Mouse (Mus musculus): Measurements from ENCODE around the gene Atp6v0a2. TPM values are rescaled to one million over a fixed set of nuclear protein-coding genes. Genes with fewer than 3 reads are reported as not detected.

Gene Atp6v0a2
- polyA plus RNA-seq, 1 experiment from 2014 or later, result 48.4 TPM

GRCm38 (mm10) chr5:124751656-124752055 lies 123.3 kb downstream of the Atp6v0a2 start:
- WGBS, result 87% methylated on average over 9 of the region's 9 CpGs
- Histone ChIP-seq H3K4me3 (no peak overlapping the region), H3K27ac (no peak overlapping the region), H3K9ac (no peak overlapping the region), H3K4me2 (no peak overlapping the region), H3K27me3 (no peaks in the 10 kb centered on the region), H3K9me3 (no peaks in the 10 kb centered on the region), H3K36me3 (no peaks in the 10 kb centered on the region), H3K4me1 (no peaks in the 10 kb centered on the region)
- no peak for ATAC-seq (ENCODE audit: insufficient number of reproducible peaks, low FRiP score, low TSS enrichment, low read depth)

- H3K4me2 ChIP-seq, result no peak overlapping the region
- no peak overlapping the region for H3K4me3 ChIP-seq
- H3K36me3 ChIP-seq, result no peaks in the 10 kb centered on the region
- H3K27me3 ChIP-seq, result no peaks in the 10 kb centered on the region
- 59% methylated on average over 18 of the region's 18 CpGs for WGBS
- 0 out of 2 replicates have a peak, but pooled peaks cover 4% of the 10 kb centered on the region for H3K9me3 ChIP-seq
- ATAC-seq (ENCODE audit: insufficient number of reproducible peaks, low FRiP score, low TSS enrichment, low read depth), result no peak
- H3K9ac ChIP-seq, result no peak overlapping the region
- no peak overlapping the region for H3K27ac ChIP-seq
- no peaks in the 10 kb centered on the region for H3K4me1 ChIP-seq
These were observed 132.6 kb downstream of the Atp6v0a2 start for GRCm38 (mm10) chr5:124761011-124761410.

GRCm38 (mm10) chr5:124761787-124762186 lies 133.4 kb downstream of the Atp6v0a2 start:
- 0 out of 2 replicates have a peak, but pooled peaks cover 4% of the 10 kb centered on the region for H3K9me3 ChIP-seq
- H3K36me3 ChIP-seq, result no peaks in the 10 kb centered on the region
- H3K27ac ChIP-seq, result no peak overlapping the region
- H3K4me1 ChIP-seq, result no peaks in the 10 kb centered on the region
- H3K9ac ChIP-seq, result no peak overlapping the region
- H3K4me3 ChIP-seq, result no peak overlapping the region
- WGBS, result 81% methylated on average over 1 of the region's 1 CpGs
- no peak for ATAC-seq (ENCODE audit: insufficient number of reproducible peaks, low FRiP score, low TSS enrichment, low read depth)
- H3K27me3 ChIP-seq, result no peaks in the 10 kb centered on the region
- no peak overlapping the region for H3K4me2 ChIP-seq

Other genes starting within 250 kb of the Atp6v0a2 start
- 70.7 and 71.9 TPM in 2 replicates for gene Sbno1, start 202.6 kb upstream of the Atp6v0a2 start, polyA plus RNA-seq (2015; fragmentation: Nextera tagmentation; extraction: Ambion mirVana)
- 56.3 and 64.5 TPM in 2 replicates for gene Kmt5a, start 188.6 kb upstream of the Atp6v0a2 start, polyA plus RNA-seq (2015; fragmentation: Nextera tagmentation; extraction: Ambion mirVana)
- 33.6 and 36.1 TPM in 2 replicates for gene Rilpl2, start 150.2 kb upstream of the Atp6v0a2 start, polyA plus RNA-seq (2015; fragmentation: Nextera tagmentation; extraction: Ambion mirVana)
- gene Snrnp35, start 145.4 kb upstream of the Atp6v0a2 start, polyA plus RNA-seq (2015; fragmentation: Nextera tagmentation; extraction: Ambion mirVana), result 23.6 and 25.1 TPM in 2 replicates
- 23.7 and 25.2 TPM in 2 replicates for gene Rilpl1, start 97.2 kb upstream of the Atp6v0a2 start, polyA plus RNA-seq (2015; fragmentation: Nextera tagmentation; extraction: Ambion mirVana)
- gene Tmed2, start 87.9 kb upstream of the Atp6v0a2 start, polyA plus RNA-seq (2015; fragmentation: Nextera tagmentation; extraction: Ambion mirVana), result 659 and 666 TPM in 2 replicates
- 14.1 and 15.7 TPM in 2 replicates for gene Ddx55, start 75.7 kb upstream of the Atp6v0a2 start, polyA plus RNA-seq (2015; fragmentation: Nextera tagmentation; extraction: Ambion mirVana)
- 68.1 and 71.3 TPM in 2 replicates for gene Eif2b1, start 49.4 kb upstream of the Atp6v0a2 start, polyA plus RNA-seq (2015; fragmentation: Nextera tagmentation; extraction: Ambion mirVana)
- gene Gtf2h3, start 49.4 kb upstream of the Atp6v0a2 start, polyA plus RNA-seq (2015; fragmentation: Nextera tagmentation; extraction: Ambion mirVana), result 57.0 and 57.1 TPM in 2 replicates
- gene Dnah10, start 96.5 kb downstream of the Atp6v0a2 start, polyA plus RNA-seq (2015; fragmentation: Nextera tagmentation; extraction: Ambion mirVana), result 0.06 and 0.17 TPM in 2 replicates
- gene Ccdc92, start 233.8 kb downstream of the Atp6v0a2 start, polyA plus RNA-seq (2015; fragmentation: Nextera tagmentation; extraction: Ambion mirVana), result 5.4 and 6.1 TPM in 2 replicates
- gene Zfp664, start 234.1 kb downstream of the Atp6v0a2 start, polyA plus RNA-seq (2015; fragmentation: Nextera tagmentation; extraction: Ambion mirVana), result 68.4 and 75.6 TPM in 2 replicates

Data from limb, embryonic 15.5 days (tissue).